Mouse (Mus musculus): ENCODE data around the gene Bst2.
A peak's percentile ranks its signal among the peaks of the same experiment; 100 is the strongest.

Bst2 gene

GRCm38 (mm10) chr8:71519037-71519825, 18.0 kb downstream of the Bst2 start:
- DNase-seq (ENCODE audit: low spot score): peak; percentile 72

GRCm38 (mm10) chr8:71516786-71517185, 20.5 kb downstream of the Bst2 start:
- DNase-seq (ENCODE audit: low spot score): peak; percentile 69

GRCm38 (mm10) chr8:71515043-71515442, 22.2 kb downstream of the Bst2 start:
- no peak for DNase-seq (ENCODE audit: low spot score)

- no peak for DNase-seq (ENCODE audit: low spot score)
These were observed 24.1 kb downstream of the Bst2 start for GRCm38 (mm10) chr8:71513018-71513754.

GRCm38 (mm10) chr8:71511644-71512043, 25.6 kb downstream of the Bst2 start, which contains the start of gene Plvap:
Plvap (minus strand) TSS chr8:71511752.
- peak; percentile 75 for DNase-seq (ENCODE audit: low spot score)

GRCm38 (mm10) chr8:71509316-71509715, 27.9 kb downstream of the Bst2 start:
- no peak for DNase-seq (ENCODE audit: low spot score)

- DNase-seq (ENCODE audit: low spot score): peak; percentile 37
These were observed 29.6 kb downstream of the Bst2 start for GRCm38 (mm10) chr8:71507589-71508104.

- no peak for DNase-seq (ENCODE audit: low spot score)
These were observed 31.3 kb downstream of the Bst2 start for GRCm38 (mm10) chr8:71505979-71506378.

- DNase-seq (ENCODE audit: low spot score): no peak
These were observed 31.9 kb downstream of the Bst2 start for GRCm38 (mm10) chr8:71505326-71505725.

- DNase-seq (ENCODE audit: low spot score): no peak
These were observed 32.9 kb downstream of the Bst2 start for GRCm38 (mm10) chr8:71504349-71504748.

GRCm38 (mm10) chr8:71498816-71499690, 38.2 kb downstream of the Bst2 start:
- no peak for DNase-seq (ENCODE audit: low spot score)

GRCm38 (mm10) chr8:71497881-71498501, 39.3 kb downstream of the Bst2 start:
- no peak for DNase-seq (ENCODE audit: low spot score)

- no peak for DNase-seq (ENCODE audit: low spot score)
These were observed 40.1 kb downstream of the Bst2 start for GRCm38 (mm10) chr8:71497077-71497645.

GRCm38 (mm10) chr8:71496481-71496880, 40.8 kb downstream of the Bst2 start:
- peak; percentile 89 for DNase-seq (ENCODE audit: low spot score)

GRCm38 (mm10) chr8:71495811-71496210, 41.4 kb downstream of the Bst2 start:
- DNase-seq (ENCODE audit: low spot score): no peak

- peak; percentile 87 for DNase-seq (ENCODE audit: low spot score)
These were observed 42.2 kb downstream of the Bst2 start for GRCm38 (mm10) chr8:71495039-71495438.

GRCm38 (mm10) chr8:71488454-71488853, 48.8 kb downstream of the Bst2 start:
- DNase-seq (ENCODE audit: low spot score): peak; percentile 96

GRCm38 (mm10) chr8:71487691-71488445, 49.4 kb downstream of the Bst2 start, which contains the start of gene Gtpbp3:
Gtpbp3 (plus strand) TSS chr8:71488103.
- peak; percentile 81 for DNase-seq (ENCODE audit: low spot score)

- DNase-seq (ENCODE audit: low spot score): no peak
These were observed 51.1 kb downstream of the Bst2 start for GRCm38 (mm10) chr8:71486136-71486529.

Measured in lung, postnatal 25 days (tissue).